Mouse (Mus musculus) forebrain, embryonic 14.5 days (tissue): ENCODE results near the gene Lgr6. TPM values are rescaled to one million over a fixed set of nuclear protein-coding genes. Genes with fewer than 3 reads are reported as not detected.

ENCODE experiments used
- ATAC-seq: fragments of 200-750 bp; cut with Nextera tagmentation; 2 replicates; pipeline ENCODE4 v1.8.0; 2017; ENCODE audit warnings: mild to moderate bottlenecking, moderate library complexity
- DNase-seq: peaks from one replicate; pipeline ENCODE4 v3.0.0-alpha.2; 2015; ENCODE audit warnings: low spot score
- H3K27ac ChIP-seq: fragments of 300-500 bp; sonication (generic); 2 replicates; pipeline ENCODE4 v1.5.1; 2014; ENCODE audit warnings: low read depth, mild to moderate bottlenecking, control low read depth, low read length, moderate library complexity
- H3K27me3 ChIP-seq: fragments of 300-500 bp; sonication (generic); replicated peaks from 2 replicates; pipeline ENCODE4 v1.6.1; 2014; ENCODE audit warnings: low read length, control low read depth, mixed read lengths; ENCODE audit not compliant: control insufficient read depth, insufficient read depth
- H3K36me3 ChIP-seq: fragments of 300-500 bp; sonication (generic); 2 replicates; pipeline ENCODE4 v1.6.1; 2014; ENCODE audit warnings: low read length, control low read depth; ENCODE audit not compliant: control insufficient read depth, insufficient read depth
- H3K4me1 ChIP-seq: fragments of 300-500 bp; sonication (generic); 2 replicates; pipeline ENCODE4 v1.6.1; 2014; ENCODE audit warnings: antibody characterized with exemption, low read length, control low read depth; ENCODE audit not compliant: control insufficient read depth, insufficient read depth
- H3K4me2 ChIP-seq: fragments of 300-500 bp; sonication (generic); 2 replicates; pipeline ENCODE4 v1.6.1; 2014; ENCODE audit warnings: mild to moderate bottlenecking, control low read depth, low read length
- H3K4me3 ChIP-seq: fragments of 300-500 bp; sonication (generic); 2 replicates; pipeline ENCODE4 v1.5.1; 2014; ENCODE audit warnings: low read depth, low read length, control low read depth
- H3K9ac ChIP-seq: fragments of 300-500 bp; sonication (generic); 2 replicates; pipeline ENCODE4 v1.6.1; 2014; ENCODE audit warnings: mild to moderate bottlenecking, low read length, control low read depth, moderate library complexity
- H3K9me3 ChIP-seq: fragments of 300-500 bp; sonication (generic); replicated peaks from 2 replicates; pipeline ENCODE4 v1.6.1; 2016; ENCODE audit warnings: low read length, control low read depth, mixed read lengths; ENCODE audit not compliant: control insufficient read depth
- WGBS: fragments of 180-500 bp; shearing (Covaris S2); extraction: QIAGEN DNeasy Blood & Tissue Kit; methylation state at CpG from one replicate; pipeline ENCODE4 v1.1.7; 2014; 5-methylcytosine and 5-hydroxymethylcytosine counted together
- polyA plus RNA-seq: library from polyadenylated mRNA; unstranded; fragments of >200 nt; fragmentation: Nextera tagmentation; extraction: Ambion mirVana; gene quantifications from 2 replicates; pipeline ENCODE4 v1.2.1, GENCODE M21; 2014

Gene Lgr6
- polyA plus RNA-seq, 1 experiment from 2014 or later = 0.48 TPM

DNA sequence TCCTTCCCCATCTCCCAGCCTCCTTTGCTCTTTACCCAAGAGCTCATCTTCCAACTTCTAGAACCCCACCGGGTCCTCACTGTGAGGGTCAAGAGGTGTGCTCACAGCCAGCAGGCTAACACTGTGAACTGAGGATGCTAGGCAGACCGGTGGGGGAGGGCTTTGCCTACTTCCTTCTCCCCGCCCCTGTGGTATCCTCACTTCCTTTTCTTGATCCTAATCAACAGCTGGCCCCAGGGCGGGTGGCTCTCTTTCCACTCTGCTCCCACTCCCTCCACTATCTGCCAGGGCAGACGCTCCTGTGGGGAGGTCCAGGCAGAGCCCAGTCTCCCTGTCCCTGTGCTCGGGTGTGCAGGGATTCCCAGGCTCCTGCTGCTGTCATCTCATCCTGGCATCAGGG, 26.0 kb upstream of the Lgr6 start:
- Histone ChIP-seq H3K9ac (no peak overlapping the region), H3K4me3 (no peak overlapping the region), H3K36me3 (no peaks in the 10 kb centered on the region), H3K27ac (no peak overlapping the region), H3K4me1 (no peaks in the 10 kb centered on the region), H3K9me3 (no peaks in the 10 kb centered on the region), H3K27me3 (no peaks in the 10 kb centered on the region), H3K4me2 (no peak overlapping the region)
- WGBS = 46% methylated on average over 6 of the region's 6 CpGs
- DNase-seq (no peak), ATAC-seq (no peak)

DNA sequence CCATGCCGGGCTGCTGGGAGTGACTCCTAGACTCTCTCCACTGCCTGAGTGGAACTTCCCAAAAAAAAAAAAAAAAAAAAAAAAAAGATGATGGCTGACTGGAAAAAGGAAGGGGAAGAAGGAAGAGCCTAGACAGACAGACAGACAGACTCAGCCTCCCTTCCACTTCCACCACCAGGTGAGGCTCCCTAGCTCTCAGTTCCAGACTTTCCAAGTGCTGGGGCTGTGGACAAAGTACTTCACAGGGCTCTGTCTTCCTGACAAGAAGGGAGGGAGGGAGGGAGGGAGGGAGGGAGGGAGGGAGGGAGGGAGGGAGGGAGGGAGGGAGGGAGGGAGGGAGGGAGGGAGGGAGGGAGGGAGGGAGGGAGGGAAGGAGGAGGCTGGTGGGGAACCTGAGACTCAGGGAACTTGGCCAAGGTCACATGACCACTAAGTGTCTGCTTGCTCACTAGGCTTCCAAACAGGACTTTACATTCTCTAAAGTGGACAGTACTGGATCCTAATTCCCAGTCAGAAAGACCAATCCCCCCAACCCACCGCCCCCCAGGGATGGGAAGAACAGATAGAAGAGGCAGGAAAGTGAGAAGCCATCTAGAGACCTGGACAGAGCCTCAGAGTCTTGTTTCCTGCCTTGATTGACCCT, 25.4 kb upstream of the Lgr6 start:
- Histone ChIP-seq H3K27ac (no peak overlapping the region), H3K4me1 (no peaks in the 10 kb centered on the region), H3K4me3 (no peak overlapping the region), H3K9me3 (no peaks in the 10 kb centered on the region), H3K36me3 (no peaks in the 10 kb centered on the region), H3K9ac (no peak overlapping the region), H3K27me3 (no peaks in the 10 kb centered on the region), H3K4me2 (no peak overlapping the region)
- WGBS = 46% methylated on average over 2 of the region's 2 CpGs
- DNase-seq = no peak
- no peak for ATAC-seq

DNA sequence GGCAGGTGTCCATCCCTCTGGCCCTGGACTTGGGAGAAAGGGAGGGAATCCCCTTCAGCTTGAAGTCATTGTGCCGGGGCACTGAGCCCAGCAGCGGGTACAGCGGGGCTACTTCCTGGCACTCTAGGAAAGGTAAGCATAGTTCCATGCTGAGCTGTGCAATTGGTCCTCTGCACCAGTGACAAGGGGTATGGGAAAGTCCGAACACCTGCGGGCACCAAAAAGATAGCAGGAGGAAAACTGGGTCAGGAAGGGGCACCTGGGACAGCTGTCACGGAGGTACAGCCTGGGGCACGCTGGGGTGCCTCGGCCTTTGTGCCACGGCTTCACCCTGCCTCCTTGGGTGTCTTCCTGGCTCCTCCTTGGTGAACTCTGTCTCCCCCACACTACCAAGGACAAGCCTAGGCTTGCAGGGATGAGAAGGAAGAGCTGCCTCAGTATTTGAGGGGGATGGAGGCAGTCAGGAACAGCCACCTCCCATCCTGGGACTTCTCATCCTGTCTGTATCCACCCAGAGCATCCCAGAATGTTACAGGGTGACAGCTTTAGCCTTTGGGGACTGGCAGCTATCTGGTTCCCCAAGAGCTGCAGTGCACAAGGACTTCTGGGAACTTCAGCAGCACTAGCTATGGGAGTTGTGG, 24.6 kb upstream of the Lgr6 start:
- WGBS = 63% methylated on average over 9 of the region's 9 CpGs
- H3K27ac ChIP-seq = no peak overlapping the region
- H3K4me3 ChIP-seq = no peak overlapping the region
- no peaks in the 10 kb centered on the region for H3K4me1 ChIP-seq
- ATAC-seq (no peak), DNase-seq (no peak)
- H3K4me2 ChIP-seq = no peak overlapping the region
- H3K9me3 ChIP-seq = no peaks in the 10 kb centered on the region
- H3K9ac ChIP-seq = no peak overlapping the region
- no peaks in the 10 kb centered on the region for H3K36me3 ChIP-seq
- no peaks in the 10 kb centered on the region for H3K27me3 ChIP-seq

- Histone ChIP-seq H3K27ac (no peak overlapping the region), H3K4me1 (no peaks in the 10 kb centered on the region), H3K4me2 (no peak overlapping the region), H3K9me3 (no peaks in the 10 kb centered on the region), H3K27me3 (no peaks in the 10 kb centered on the region), H3K4me3 (no peak overlapping the region), H3K9ac (no peak overlapping the region), H3K36me3 (no peaks in the 10 kb centered on the region)
- DNase-seq (no peak), ATAC-seq (no peak)
- 31% methylated on average over 9 of the region's 9 CpGs for WGBS
Measured at GRCm38 (mm10) chr1:135128986-135129385, 23.9 kb upstream of the Lgr6 start.

GRCm38 (mm10) chr1:135128011-135128441, 22.9 kb upstream of the Lgr6 start:
- no peak for ATAC-seq
- 57% methylated on average over 6 of the region's 6 CpGs for WGBS

DNA sequence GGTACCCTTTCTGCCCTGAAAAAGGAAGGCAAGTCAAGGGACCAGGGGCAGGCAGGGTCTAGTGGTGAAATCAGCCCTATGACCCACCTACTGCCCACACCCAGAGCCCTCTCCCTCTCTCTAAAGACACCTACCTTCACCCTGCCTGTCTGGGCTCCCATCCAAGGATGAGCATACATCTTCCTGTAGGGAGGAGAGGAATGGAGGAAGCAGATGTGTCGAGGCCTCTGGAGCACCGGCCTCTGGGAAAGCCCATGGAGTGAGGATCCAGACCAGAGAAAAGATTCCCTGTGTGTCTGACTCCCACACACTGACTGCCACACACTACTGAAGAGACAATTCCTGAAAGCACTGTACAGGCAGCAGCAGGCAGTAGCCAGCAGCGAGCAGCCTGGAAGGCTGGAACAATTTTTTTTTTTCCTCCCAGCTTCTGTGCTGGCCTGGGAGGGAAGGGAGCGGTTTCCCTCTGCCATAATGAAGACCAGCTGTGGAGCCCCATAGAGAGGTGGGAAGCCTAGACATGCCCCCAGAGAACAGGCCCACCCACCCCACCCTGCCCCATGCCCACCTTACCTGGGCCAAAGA, 21.5 kb upstream of the Lgr6 start:
- Histone ChIP-seq H3K36me3 (no peaks in the 10 kb centered on the region), H3K4me2 (no peak overlapping the region), H3K4me1 (no peaks in the 10 kb centered on the region), H3K4me3 (no peak overlapping the region), H3K9me3 (no peaks in the 10 kb centered on the region), H3K27me3 (no peaks in the 10 kb centered on the region), H3K27ac (no peak overlapping the region), H3K9ac (no peak overlapping the region)
- no peak for DNase-seq
- 70% methylated on average over 4 of the region's 4 CpGs for WGBS
- ATAC-seq = no peak

More at GRCm38 (mm10) chr1:135128011-135128441, 22.9 kb upstream of the Lgr6 start:
- H3K27ac ChIP-seq = no peak overlapping the region
- no peak overlapping the region for H3K4me2 ChIP-seq
- no peak overlapping the region for H3K4me3 ChIP-seq
- H3K27me3 ChIP-seq = no peaks in the 10 kb centered on the region
- H3K9me3 ChIP-seq = no peaks in the 10 kb centered on the region
- DNase-seq = no peak
- no peaks in the 10 kb centered on the region for H3K4me1 ChIP-seq
- H3K36me3 ChIP-seq = no peaks in the 10 kb centered on the region
- no peak overlapping the region for H3K9ac ChIP-seq

GRCm38 (mm10) chr1:135125990-135126389, 20.9 kb upstream of the Lgr6 start:
- no peaks in the 10 kb centered on the region for H3K4me1 ChIP-seq
- DNase-seq (peak; percentile 30), ATAC-seq (no peak)
- no peak overlapping the region for H3K4me2 ChIP-seq
- WGBS = 69% methylated on average over 8 of the region's 8 CpGs
- H3K9ac ChIP-seq = no peak overlapping the region
- no peaks in the 10 kb centered on the region for H3K9me3 ChIP-seq
- H3K27me3 ChIP-seq = no peaks in the 10 kb centered on the region
- no peak overlapping the region for H3K27ac ChIP-seq
- H3K36me3 ChIP-seq = no peaks in the 10 kb centered on the region
- no peak overlapping the region for H3K4me3 ChIP-seq

DNA sequence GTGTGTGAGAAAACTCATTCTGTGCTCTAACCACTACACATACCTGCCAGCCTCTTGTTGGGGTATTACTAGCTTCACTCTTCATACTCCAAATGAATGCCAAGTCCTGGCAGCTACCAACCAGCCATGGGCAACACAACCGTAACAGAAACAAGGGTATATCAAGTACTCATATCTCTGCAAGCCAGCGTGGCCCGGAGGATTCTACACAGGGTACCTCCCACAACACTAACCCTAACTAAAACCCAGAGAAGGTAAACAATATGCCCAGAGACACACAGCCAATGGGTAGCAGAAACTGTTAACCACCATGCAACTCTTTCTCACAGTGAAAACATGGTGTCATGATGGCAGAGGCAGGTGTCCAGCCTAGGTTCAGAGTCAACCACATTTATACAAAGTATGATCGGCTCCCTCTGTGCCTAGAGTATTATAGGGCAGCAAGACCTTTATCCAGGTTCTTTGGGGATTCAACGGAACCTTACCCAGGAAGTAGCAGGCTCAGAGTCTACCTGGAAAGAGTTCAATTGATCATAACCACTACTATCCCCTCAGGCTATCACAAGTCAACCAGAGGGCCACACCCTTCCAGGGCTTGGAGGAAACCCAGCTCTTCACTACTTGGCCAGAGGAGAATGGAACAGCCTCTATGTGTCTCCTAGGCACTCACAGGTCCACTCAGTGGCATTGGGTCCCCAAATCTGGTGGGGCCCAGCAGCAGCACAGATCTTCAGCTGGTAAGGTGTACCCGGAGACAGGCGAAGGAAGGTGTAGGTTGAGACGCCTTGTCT, 19.7 kb upstream of the Lgr6 start:
- H3K4me3 ChIP-seq = no peak overlapping the region
- DNase-seq = no peak
- H3K9me3 ChIP-seq = no peaks in the 10 kb centered on the region
- no peak overlapping the region for H3K27ac ChIP-seq
- WGBS = 93% methylated on average over 8 of the region's 8 CpGs
- no peak overlapping the region for H3K9ac ChIP-seq
- H3K4me1 ChIP-seq = no peaks in the 10 kb centered on the region
- no peak overlapping the region for H3K4me2 ChIP-seq
- no peak for ATAC-seq
- H3K36me3 ChIP-seq = no peaks in the 10 kb centered on the region
- H3K27me3 ChIP-seq = no peaks in the 10 kb centered on the region
